Mouse (Mus musculus) embryonic facial prominence, embryonic 10.5 days (tissue): Measurements from ENCODE around the gene Gpt2. TPM values are rescaled to one million over a fixed set of nuclear protein-coding genes. Genes with fewer than 3 reads are reported as not detected.

ENCODE experiments used
- DNase-seq: peaks from one replicate; pipeline ENCODE4 v3.0.0-alpha.2; 2017; ENCODE audit warnings: low spot score
- H3K27ac ChIP-seq: fragments of 300-500 bp; sonication (generic); replicated peaks from 2 replicates; pipeline ENCODE4 v1.5.1; 2016; ENCODE audit warnings: mild to moderate bottlenecking
- H3K27me3 ChIP-seq: fragments of 300-500 bp; sonication (generic); replicated peaks from 2 replicates; pipeline ENCODE4 v1.6.1; 2016; ENCODE audit warnings: low read depth, mild to moderate bottlenecking; ENCODE audit not compliant: poor library complexity, severe bottlenecking
- H3K36me3 ChIP-seq: fragments of 300-500 bp; sonication (generic); replicated peaks from 2 replicates; pipeline ENCODE4 v1.6.1; 2016; ENCODE audit warnings: mild to moderate bottlenecking, moderate library complexity
- H3K4me1 ChIP-seq: fragments of 300-500 bp; sonication (generic); 2 replicates; pipeline ENCODE4 v1.6.1; 2016
- H3K4me3 ChIP-seq: fragments of 300-500 bp; sonication (generic); 2 replicates; pipeline ENCODE4 v1.5.1; 2016; ENCODE audit warnings: mild to moderate bottlenecking, moderate library complexity
- H3K9me3 ChIP-seq: fragments of 300-500 bp; sonication (generic); 2 replicates; pipeline ENCODE4 v1.6.1; 2016; ENCODE audit warnings: mild to moderate bottlenecking
- WGBS: fragments of 180-500 bp; shearing (Covaris S2); methylation state at CpG from one replicate; pipeline ENCODE4 v1.1.7; 2016; 5-methylcytosine and 5-hydroxymethylcytosine counted together
- polyA plus RNA-seq: library from polyadenylated mRNA; unstranded; fragments of >200 nt; fragmentation: Nextera tagmentation; extraction: Ambion mirVana; gene quantifications from 2 replicates; pipeline ENCODE4 v1.2.1, GENCODE M21; 2016

Gene Gpt2
- polyA plus RNA-seq, 1 experiment from 2014 or later: 48.7 TPM

GRCm38 (mm10) chr8:85492940-85493931 is 860 bp downstream of the Gpt2 start:
- peak overlapping the region; percentile 85 for H3K27ac ChIP-seq
- WGBS: 9% methylated on average over 49 of the region's 49 CpGs

DNA sequence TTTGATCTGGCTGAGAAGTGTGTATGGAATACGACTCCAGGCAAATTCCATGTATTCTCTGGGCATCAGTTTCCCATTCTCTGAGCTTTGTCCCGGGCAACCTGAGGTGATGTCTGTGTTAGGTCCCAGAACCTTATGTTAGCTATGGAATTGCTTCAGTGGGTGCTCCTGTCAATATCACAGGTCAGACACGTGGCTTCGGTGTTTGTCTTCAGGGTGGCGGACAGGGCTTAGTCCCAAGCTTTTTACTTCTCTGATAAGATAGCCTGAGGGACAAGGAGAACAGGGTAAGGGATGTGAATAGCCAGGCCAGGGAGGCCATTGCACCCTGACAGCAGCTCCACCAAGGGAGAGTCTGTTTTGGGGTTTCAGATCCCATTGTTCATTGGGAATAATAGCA is 3.7 kb downstream of the Gpt2 start:
- no peak overlapping the region for H3K4me3 ChIP-seq
- H3K4me1 ChIP-seq: peaks cover 38% of the 10 kb centered on the region
- WGBS: 81% methylated on average over 5 of the region's 5 CpGs
- H3K27ac ChIP-seq: no peak overlapping the region
- H3K9me3 ChIP-seq: no peaks in the 10 kb centered on the region
- H3K36me3 ChIP-seq: peaks cover 28% of the 10 kb centered on the region
- no peaks in the 10 kb centered on the region; the same call in 1 of the 2 replicates for H3K27me3 ChIP-seq
- DNase-seq: no peak

More at GRCm38 (mm10) chr8:85492940-85493931, 860 bp downstream of the Gpt2 start:
- peak overlapping the region; percentile 86 for H3K4me3 ChIP-seq
- H3K4me1 ChIP-seq: peaks cover 34% of the 10 kb centered on the region
- peaks cover 19% of the 10 kb centered on the region for H3K36me3 ChIP-seq
- DNase-seq: peak; percentile 54
- no peaks in the 10 kb centered on the region for H3K9me3 ChIP-seq
- H3K27me3 ChIP-seq: no peaks in the 10 kb centered on the region; the same call in 1 of the 2 replicates

DNA sequence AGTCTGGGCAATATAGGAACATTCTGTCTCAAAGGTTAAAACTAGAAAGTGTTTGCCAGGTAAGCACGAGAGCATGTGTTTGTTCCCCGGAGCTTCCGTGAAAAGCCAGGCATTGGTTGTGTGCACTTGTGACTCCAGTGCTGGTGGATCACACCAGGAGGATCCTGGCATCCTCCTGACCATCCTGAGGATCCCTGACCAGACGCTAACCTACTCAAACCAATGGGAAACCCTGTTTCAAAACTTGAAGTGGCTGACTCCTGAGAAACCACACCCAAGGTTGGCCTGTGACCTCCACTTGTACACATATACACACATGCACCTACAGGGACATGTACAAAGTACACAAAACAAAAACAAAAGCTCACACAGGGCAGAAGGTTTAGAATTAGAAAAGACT is 4.4 kb downstream of the Gpt2 start:
- Histone ChIP-seq H3K27me3 (no peaks in the 10 kb centered on the region; the same call in 1 of the 2 replicates), H3K4me3 (no peak overlapping the region), H3K36me3 (peaks cover 32% of the 10 kb centered on the region), H3K9me3 (no peaks in the 10 kb centered on the region), H3K4me1 (peaks cover 33% of the 10 kb centered on the region), H3K27ac (no peak overlapping the region)
- WGBS: 91% methylated on average over 4 of the region's 4 CpGs
- no peak for DNase-seq

DNA sequence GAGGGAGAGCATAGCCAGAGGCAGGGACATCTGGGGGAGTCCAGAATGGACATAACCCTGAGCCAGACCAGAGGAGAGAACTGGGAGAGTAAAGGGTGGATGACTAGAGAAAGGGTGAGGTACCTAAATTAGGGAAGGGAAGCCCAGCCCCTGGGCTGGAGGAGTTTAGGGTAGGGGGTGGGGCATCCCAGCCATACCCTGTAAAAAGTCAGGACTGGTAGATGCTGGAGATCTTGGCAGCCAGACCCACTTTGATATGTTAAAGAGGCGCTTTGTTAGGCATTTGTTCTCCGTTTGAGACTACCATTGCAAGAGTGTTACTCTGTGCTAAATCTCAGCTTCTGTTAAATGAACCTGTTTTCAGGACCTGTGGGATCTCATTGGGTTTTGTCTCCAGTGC is 6.2 kb downstream of the Gpt2 start:
- Histone ChIP-seq H3K27me3 (no peaks in the 10 kb centered on the region; the same call in 1 of the 2 replicates), H3K27ac (no peak overlapping the region), H3K4me3 (no peak overlapping the region), H3K36me3 (peaks cover 47% of the 10 kb centered on the region), H3K9me3 (no peaks in the 10 kb centered on the region), H3K4me1 (peaks cover 26% of the 10 kb centered on the region)
- WGBS: 27% methylated on average over 2 of the region's 2 CpGs
- no peak for DNase-seq

GRCm38 (mm10) chr8:85500460-85500859 is 8.1 kb downstream of the Gpt2 start:
- no peak for DNase-seq
- Histone ChIP-seq H3K9me3 (no peaks in the 10 kb centered on the region), H3K4me1 (peaks cover 11% of the 10 kb centered on the region; the same call in 1 of the 2 replicates), H3K27ac (no peak overlapping the region), H3K36me3 (peaks cover 56% of the 10 kb centered on the region), H3K4me3 (no peak overlapping the region), H3K27me3 (no peaks in the 10 kb centered on the region)
- WGBS: 92% methylated on average over 10 of the region's 10 CpGs

DNA sequence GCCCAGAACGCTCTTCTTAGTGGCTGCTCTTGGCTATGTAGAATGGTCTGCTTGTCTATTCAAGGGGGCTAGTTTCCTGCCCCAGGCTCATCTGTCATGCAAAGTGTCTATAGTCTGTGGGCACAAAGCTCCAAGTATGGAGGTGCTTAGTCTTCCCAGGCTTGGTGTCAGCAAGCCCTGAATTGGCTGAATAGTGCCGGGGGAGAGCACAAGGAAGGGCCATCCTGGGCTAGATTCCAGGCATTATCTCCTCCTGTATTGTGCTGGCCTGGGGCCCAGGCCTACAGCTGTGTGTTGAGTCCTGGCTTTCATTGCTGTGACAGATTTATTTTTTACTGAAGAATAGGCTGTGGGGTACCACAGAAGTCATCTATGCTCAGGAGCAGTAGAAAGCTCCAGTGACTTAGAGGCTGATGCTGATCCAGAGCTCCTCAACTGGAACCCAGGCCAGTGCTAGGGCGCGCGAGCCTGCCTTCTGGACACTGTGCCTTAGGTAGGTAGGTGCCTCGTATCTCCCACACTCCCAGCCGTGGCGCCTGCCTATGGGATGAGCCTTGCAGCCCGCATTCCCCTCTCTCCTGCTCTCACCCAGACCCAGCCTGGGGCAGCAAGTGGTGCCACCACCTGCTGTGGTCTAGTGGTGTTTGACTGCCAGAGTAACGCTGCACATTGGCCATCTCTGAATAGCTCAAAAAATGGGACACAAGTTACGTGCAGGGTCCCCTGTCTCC is 8.7 kb downstream of the Gpt2 start:
- H3K9me3 ChIP-seq: no peaks in the 10 kb centered on the region
- peaks cover 11% of the 10 kb centered on the region; the same call in 1 of the 2 replicates for H3K4me1 ChIP-seq
- no peaks in the 10 kb centered on the region for H3K27me3 ChIP-seq
- DNase-seq: no peak
- WGBS: 80% methylated on average over 11 of the region's 11 CpGs
- H3K27ac ChIP-seq: no peak overlapping the region
- no peak overlapping the region for H3K4me3 ChIP-seq
- H3K36me3 ChIP-seq: peaks cover 63% of the 10 kb centered on the region

DNA sequence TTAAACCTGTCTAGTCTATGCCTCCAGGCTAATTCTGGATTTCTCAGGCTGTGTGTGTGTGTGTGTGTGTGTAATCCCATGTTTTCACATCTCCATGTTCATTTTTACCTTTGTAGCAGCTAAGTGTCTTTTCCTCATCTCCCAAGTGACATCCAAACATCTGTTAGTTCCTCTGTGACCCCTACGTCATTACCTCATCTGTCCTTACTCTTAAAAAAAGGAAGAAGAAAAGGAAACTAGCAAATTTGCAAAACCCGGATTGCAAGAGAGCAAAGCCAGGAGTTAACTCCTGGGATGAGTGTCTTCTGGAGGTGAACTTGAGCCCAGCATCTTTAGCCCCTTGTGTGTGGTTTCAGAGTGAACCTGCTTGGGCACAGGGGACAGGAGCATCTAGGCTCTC is 10.0 kb downstream of the Gpt2 start:
- H3K9me3 ChIP-seq: no peaks in the 10 kb centered on the region
- H3K27me3 ChIP-seq: no peaks in the 10 kb centered on the region
- 71% methylated on average over 2 of the region's 2 CpGs for WGBS
- peaks cover 11% of the 10 kb centered on the region; the same call in 1 of the 2 replicates for H3K4me1 ChIP-seq
- DNase-seq: no peak
- no peak overlapping the region for H3K27ac ChIP-seq
- no peak overlapping the region for H3K4me3 ChIP-seq
- peaks cover 65% of the 10 kb centered on the region for H3K36me3 ChIP-seq

DNA sequence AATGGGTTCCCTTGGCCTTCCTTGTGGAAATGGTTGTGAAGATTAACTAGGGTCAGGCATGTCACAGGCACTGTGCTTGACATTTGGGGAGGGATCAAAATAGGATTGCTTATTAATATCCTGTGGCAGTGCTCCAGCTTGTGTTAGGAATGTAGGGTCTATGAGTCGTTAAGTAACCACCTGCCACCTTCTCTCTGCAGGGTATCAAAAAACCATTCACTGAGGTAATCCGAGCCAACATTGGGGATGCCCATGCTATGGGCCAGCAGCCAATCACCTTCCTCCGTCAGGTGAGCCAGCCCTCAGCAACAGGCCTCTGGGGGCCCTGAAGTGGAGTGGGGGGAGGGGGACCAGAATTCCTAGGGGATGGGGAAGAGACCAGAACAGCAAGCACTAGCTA is 10.7 kb downstream of the Gpt2 start:
- H3K4me3 ChIP-seq: no peak overlapping the region
- no peaks in the 10 kb centered on the region for H3K27me3 ChIP-seq
- H3K27ac ChIP-seq: no peak overlapping the region
- peaks cover 72% of the 10 kb centered on the region for H3K36me3 ChIP-seq
- no peaks in the 10 kb centered on the region for H3K9me3 ChIP-seq
- H3K4me1 ChIP-seq: peaks cover 11% of the 10 kb centered on the region; the same call in 1 of the 2 replicates
- WGBS: 58% methylated on average over 3 of the region's 3 CpGs
- no peak for DNase-seq

DNA sequence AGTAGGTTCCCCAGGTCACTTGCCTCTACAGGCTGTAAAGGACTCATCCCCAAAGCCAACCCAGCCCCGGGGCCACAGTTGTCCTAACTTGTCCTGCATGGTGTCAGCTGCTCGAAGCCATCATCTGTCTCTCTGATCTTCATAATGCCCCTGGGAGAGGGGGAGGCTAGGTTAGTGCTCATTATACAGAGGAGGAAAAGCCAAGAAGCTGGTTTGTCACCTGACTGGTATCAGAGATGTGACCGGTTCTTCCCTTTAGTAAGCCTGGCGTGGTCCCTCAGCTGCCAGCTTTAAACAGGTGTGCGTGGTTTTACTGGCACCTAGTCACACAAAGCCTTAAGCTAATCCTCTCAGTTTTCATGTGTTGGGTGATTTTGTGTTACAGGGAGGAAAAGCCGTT is 12.3 kb downstream of the Gpt2 start:
- DNase-seq: no peak
- peaks cover 88% of the 10 kb centered on the region for H3K36me3 ChIP-seq
- no peak overlapping the region for H3K4me3 ChIP-seq
- no peak overlapping the region for H3K27ac ChIP-seq
- 90% methylated on average over 6 of the region's 6 CpGs for WGBS
- H3K9me3 ChIP-seq: no peaks in the 10 kb centered on the region
- H3K4me1 ChIP-seq: peaks cover 7% of the 10 kb centered on the region; the same call in 1 of the 2 replicates
- H3K27me3 ChIP-seq: no peaks in the 10 kb centered on the region

GRCm38 (mm10) chr8:85506620-85507019 is 14.2 kb downstream of the Gpt2 start:
- DNase-seq: no peak
- H3K9me3 ChIP-seq: no peaks in the 10 kb centered on the region
- peaks cover 7% of the 10 kb centered on the region; the same call in 1 of the 2 replicates for H3K4me1 ChIP-seq
- H3K27ac ChIP-seq: no peak overlapping the region
- 84% methylated on average over 4 of the region's 4 CpGs for WGBS
- H3K36me3 ChIP-seq: peaks cover 95% of the 10 kb centered on the region
- H3K27me3 ChIP-seq: no peaks in the 10 kb centered on the region
- H3K4me3 ChIP-seq: no peak overlapping the region

DNA sequence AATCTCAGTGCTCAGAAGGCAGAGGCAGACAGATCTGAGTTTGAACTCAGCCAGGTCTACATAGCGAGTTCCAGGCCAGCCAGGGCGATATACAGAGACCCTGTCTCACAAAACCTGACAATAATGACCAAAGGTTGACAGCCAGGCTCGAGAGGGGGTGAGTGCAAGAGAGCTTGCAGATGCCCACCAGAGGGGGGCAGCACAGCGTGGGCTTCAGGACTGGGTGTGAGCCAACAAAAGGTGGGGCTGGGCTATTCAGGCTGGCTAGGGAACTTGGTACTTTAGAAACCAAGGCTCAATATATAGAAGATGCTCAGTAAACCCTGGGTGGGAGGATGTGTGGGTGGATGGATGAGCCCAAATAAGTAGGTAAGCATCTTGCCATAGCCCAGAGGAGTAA is 16.3 kb downstream of the Gpt2 start:
- no peak for DNase-seq
- Histone ChIP-seq H3K4me1 (0 out of 2 replicates have a peak, but pooled peaks cover under 1% of the 10 kb centered on the region), H3K36me3 (peaks cover 97% of the 10 kb centered on the region), H3K27me3 (no peaks in the 10 kb centered on the region), H3K27ac (no peak overlapping the region), H3K4me3 (no peak overlapping the region), H3K9me3 (no peaks in the 10 kb centered on the region)
- 81% methylated on average over 4 of the region's 4 CpGs for WGBS

DNA sequence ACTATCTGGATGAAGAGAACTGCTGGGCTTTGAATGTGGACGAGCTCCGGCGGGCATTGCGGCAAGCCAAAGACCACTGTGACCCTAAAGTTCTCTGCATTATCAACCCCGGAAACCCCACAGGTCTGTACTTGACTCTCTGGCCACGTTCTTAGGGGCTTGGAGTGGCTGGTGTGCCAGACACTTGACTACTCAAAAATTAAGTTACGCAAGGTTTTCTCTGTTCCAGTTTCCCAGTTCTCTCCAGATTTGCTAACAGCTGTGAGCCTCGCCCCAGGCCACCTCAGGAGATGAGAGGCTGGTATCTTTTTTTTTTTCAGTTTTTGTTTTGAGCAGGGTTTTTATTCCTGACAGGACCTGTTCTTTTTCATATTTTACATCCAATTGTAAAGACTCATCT is 19.9 kb downstream of the Gpt2 start:
- peaks cover 98% of the 10 kb centered on the region for H3K36me3 ChIP-seq
- H3K4me3 ChIP-seq: no peak overlapping the region
- DNase-seq: no peak
- no peaks in the 10 kb centered on the region for H3K9me3 ChIP-seq
- H3K27me3 ChIP-seq: no peaks in the 10 kb centered on the region
- WGBS: 92% methylated on average over 8 of the region's 8 CpGs
- H3K4me1 ChIP-seq: no peaks in the 10 kb centered on the region
- no peak overlapping the region for H3K27ac ChIP-seq
